Mouse (Mus musculus) c-Kit-negative CD71-positive TER-119-positive erythroid progenitor cells, embryonic 14.5 days (primary cell): ENCODE results near the gene Ccdc162.

ENCODE experiments used
- DNase-seq: peaks from one replicate; pipeline ENCODE4 v3.0.0-alpha.2; 2013; ENCODE audit warnings: low read depth, low spot score

The Ccdc162 gene

DNA sequence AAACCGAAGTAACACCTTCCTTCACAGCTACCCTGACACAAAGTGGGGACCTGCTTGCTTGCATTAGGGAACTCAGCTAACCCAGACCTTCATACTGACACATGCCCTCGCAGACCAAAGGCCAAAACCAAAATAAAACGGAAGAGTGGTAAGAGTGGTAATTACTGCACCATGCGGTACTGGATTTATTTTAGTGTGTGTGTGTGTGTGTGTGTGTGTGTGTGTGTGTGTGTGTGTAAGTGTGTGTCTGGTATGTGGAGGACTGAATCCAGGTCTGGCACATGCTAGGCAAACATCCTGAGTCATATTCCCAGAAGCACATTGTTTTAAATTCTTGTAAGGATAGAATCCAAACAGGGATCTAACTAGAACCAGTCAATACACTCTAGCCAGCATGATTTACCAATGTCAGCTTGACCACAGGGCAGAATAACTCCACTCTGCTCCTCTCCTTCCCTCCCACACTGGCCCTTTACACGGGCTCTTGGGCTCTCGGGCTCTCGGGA lies 140.1 kb downstream of the Ccdc162 start:
- no peak for DNase-seq

- DNase-seq = no peak
Observed at GRCm38 (mm10) chr10:41575451-41576327, 140.7 kb downstream of the Ccdc162 start.

DNA sequence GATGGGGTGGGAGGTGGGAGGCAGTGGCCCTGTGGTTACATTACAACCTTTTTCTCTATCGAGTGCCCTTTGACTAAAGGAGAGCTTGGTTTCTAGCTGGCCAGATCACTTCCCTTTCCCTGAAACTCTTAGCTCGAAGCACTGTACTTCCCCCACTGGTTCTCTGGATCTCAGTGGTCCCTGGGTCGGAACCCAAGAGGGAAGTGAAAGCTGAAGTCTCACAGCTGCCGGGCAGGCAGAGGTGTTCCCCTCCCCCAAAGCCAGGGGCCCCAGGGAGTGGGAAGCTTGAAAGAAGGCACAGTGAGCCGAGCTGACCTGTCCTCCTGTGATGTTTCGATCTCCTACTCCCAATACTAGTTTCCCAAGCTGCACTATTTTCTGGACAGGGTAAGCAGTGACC lies 143.2 kb downstream of the Ccdc162 start:
- no peak for DNase-seq

- DNase-seq = no peak
Observed at GRCm38 (mm10) chr10:41572274-41572673, 144.2 kb downstream of the Ccdc162 start.

GRCm38 (mm10) chr10:41571065-41571464 lies 145.4 kb downstream of the Ccdc162 start:
- no peak for DNase-seq

GRCm38 (mm10) chr10:41568306-41568705 lies 148.1 kb downstream of the Ccdc162 start:
- no peak for DNase-seq

GRCm38 (mm10) chr10:41565141-41565540 lies 151.3 kb downstream of the Ccdc162 start:
- no peak for DNase-seq

DNA sequence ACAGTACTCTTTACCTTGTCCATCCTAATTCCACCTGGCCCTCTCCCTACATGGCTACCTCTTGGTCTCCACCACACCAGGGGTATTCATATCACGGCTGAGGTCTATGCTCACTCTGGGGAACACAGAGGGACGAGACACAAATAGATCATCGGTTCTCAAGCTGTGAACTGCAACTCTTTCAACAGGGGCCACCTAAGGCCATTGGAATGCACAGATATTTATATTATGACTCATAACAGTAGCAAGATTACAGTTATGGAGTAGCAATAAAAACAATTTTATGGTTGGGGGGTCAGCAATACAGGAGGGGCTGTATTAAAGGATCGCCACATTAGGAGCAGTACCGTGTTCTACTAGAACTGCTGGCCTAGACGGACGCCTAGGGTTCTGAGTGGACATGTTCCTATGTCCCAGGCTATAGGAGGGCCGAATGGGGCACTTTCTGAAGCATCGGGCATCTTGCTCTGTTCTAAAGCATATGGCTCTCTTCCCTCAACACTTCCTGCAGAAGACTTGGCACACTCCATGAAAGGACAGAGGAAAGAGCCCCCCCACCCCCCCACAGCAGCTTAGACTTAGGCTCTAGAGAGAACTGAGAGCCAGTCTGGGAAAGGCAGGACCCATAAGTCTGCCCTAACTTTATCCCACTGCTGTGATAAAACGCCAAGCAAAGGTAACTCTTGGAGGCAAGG lies 154.6 kb downstream of the Ccdc162 start:
- no peak for DNase-seq

- DNase-seq = no peak
Observed at GRCm38 (mm10) chr10:41558401-41558800, 158.0 kb downstream of the Ccdc162 start.

- DNase-seq = no peak
Observed at GRCm38 (mm10) chr10:41555081-41555480, 161.4 kb downstream of the Ccdc162 start.

DNA sequence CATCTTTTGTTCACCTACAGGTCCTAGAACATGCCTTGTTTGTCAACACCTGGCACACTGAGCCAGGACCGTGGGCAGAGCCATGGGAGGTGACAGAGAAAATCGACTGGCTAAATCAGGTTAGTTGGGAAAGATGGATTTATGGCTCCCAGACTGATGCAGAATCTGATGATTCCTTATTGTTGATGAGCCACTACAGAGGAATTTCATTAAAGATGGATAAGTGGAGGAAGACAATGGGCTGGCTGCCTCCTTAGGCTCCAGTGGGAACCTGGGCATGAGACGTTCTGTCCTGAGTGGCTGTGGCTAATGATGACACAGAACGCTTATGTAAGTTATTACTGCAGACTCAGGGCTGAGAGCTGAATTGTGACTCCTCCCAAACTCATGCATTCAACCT lies 162.7 kb downstream of the Ccdc162 start:
- no peak for DNase-seq

DNA sequence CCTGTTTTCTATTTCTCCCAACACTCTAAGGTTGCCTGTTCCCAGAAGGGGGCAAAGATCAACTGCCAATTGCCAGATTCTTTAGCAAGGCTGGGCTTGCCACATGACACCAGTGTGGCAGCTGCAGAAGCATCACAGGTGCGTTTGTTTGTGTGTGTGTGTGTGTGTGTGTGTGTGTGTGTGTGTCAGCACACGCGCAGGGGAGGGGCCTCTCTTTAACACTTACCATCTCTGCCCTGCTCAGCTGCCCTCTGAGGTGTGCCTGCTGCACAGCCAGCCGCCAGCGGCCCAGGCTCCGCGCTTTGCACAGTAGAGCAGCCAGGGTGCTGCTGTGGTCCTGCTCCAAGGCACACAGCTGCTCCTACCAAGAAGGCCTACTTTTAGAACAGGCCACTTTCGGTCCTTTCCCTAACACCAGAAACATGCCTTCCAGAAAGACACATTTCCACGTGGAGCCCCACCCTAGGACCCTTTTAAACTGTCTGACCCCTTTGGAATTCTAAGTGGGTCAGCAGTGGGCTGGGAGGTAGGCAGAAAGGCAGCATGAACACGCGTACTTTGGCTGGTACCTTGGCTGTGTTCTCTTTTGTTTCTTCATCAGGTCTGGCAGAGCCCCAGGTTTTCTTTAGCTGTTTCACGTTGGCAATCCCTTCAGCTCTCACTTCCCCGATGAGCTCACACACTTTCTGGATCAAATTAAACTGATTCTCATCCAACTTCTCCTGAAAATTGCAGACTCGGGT lies 163.4 kb downstream of the Ccdc162 start:
- no peak for DNase-seq

DNA sequence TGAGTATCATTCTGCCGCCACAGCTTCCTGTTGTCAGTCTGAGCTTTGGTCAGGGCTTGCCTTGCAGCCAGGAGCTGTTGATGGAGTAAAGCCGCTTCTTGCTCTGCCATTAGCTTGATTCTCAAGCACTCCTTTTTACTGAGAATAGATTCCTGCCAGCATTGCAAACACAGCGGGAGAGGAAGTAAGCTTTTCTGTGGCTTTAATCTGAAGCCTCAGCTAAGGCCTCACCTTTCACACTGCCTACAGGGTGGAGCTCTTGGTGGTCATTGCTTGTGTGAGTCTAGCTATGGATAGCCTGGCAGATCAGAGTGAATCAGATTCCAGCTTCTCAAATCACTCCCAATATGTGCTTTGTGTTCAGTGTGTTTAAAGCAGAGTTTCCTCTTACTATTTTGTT lies 164.1 kb downstream of the Ccdc162 start:
- DNase-seq = no peak

DNA sequence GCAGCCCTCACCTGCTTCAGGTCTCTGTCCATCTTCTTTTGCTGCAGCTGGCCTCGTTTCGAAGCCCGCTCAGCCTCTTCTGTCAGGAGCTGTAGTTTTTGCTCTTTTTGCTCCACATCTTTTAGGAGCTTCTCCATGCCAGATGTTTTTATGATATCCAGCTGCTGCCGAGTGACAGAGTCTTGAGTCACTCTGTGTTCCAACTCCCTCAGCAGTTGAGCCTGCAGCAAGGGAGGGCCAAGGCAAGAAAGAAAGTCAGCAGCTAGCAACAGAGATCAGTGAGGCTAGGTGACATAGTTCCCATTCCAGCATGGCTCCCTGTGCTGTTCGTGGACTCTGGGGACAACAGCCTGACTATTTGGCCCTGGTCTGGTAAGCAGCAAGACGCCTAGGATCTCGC lies 165.7 kb downstream of the Ccdc162 start:
- DNase-seq = no peak

DNA sequence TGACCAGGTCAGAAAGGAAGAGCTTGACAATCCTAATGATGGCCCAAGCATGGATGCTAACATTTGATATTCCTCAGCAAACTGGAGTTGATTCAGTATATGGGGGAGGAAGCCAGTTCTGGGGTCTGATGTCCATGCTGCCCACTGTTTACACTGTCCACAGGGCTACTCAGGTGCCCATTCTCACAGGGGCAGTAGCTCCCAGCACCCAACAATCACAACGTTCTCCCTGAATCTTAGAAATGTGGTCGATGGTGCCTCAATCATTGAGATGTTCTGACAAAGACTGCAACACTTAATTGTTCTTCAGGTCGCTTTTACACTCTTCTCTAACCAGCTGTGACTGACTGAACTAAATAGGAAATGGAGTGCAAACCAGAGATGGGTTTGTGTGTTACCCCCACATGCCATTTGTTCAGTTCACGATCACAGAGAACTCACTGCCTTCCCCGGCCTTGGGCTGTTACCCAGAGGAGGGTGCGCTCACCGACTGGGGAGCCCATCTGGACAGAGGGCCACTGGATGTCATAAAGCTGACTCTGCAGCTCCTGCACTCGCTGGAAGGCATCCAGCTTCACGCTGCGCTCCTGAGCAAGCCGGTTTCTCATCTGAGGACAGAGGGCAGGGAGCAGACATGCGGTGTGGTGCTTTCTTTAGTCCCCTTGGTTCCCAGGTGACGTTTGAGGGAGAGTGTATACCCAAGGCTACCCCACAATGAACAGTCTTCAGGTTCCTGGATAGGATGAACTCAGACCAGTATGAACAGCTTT lies 169.9 kb downstream of the Ccdc162 start:
- no peak for DNase-seq

- no peak for DNase-seq
Observed at GRCm38 (mm10) chr10:41545224-41545755, 171.1 kb downstream of the Ccdc162 start.

DNA sequence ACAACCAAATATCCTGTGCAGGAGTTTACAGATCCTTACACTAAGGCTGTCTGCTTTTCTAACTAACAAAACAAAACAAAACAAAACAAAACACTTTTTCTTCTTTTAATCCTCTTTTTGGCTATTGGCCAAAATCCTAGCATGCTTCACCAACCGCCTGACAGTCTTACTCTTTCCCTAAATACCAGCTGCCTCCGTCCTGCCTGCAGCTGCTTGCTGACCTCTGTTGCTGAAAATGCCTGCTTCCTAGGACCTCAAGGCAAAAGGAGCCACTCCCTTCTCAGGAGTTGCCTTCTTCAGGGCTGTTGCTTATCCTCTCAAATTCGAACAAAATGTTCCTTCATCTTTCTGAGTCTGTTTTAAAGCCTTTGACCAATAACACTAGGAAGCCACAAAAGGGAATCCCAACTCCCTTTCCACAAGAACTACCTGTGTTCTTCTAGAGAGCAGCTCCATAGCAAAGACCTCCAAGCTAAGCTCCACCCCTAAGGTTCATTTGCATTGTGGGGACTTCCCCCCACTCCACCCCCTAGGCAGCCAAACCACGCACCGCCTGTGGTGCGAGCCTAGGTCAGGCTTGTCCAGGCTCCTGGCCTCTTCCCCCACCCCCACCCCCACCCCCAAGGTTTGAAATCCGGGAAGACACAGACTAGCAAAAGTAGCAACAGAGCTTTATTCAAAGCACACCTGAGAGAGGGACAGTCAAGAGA lies 171.8 kb downstream of the Ccdc162 start:
- DNase-seq = no peak

- DNase-seq = no peak
Observed at GRCm38 (mm10) chr10:41543844-41544243, 172.6 kb downstream of the Ccdc162 start.

DNA sequence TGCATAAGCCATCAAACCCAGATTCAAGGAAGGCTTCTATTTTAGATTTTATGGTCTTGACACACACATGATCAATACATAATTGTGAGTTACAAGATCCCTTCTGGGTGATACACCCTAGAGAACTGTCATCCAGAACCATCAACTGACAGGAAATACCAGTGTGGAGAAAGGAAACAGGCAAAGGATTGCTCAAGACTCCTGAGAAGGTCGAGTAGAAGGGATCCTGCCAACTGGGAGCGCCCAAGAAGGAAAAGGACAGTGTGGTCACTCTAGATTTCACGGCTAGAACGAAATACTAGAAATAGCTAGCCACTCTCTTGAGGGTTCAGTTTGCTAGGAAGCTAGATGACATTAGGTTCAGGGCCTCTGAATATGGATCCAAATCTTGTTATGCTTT lies 173.0 kb downstream of the Ccdc162 start:
- no peak for DNase-seq

GRCm38 (mm10) chr10:41542057-41542456 lies 174.4 kb downstream of the Ccdc162 start:
- DNase-seq = no peak
